Mouse (Mus musculus) testis, adult 2 months (tissue): ENCODE data around the gene Rhoj. TPM values are rescaled to one million over a fixed set of nuclear protein-coding genes. Genes with fewer than 3 reads are reported as not detected.

Source experiments
- H3K27ac ChIP-seq: fragments of 200-500 bp; 2 replicates; pipeline ENCODE4 v1.5.1; 2012; ENCODE audit warnings: low read depth, low read length; ENCODE audit not compliant: control insufficient read depth, insufficient read depth
- H3K27me3 ChIP-seq: fragments of 200-500 bp; 2 replicates; pipeline ENCODE4 v1.6.1; 2012; ENCODE audit warnings: mild to moderate bottlenecking, low read length, moderate library complexity; ENCODE audit not compliant: control insufficient read depth, insufficient read depth
- H3K36me3 ChIP-seq: fragments of 200-500 bp; 2 replicates; pipeline ENCODE4 v1.6.1; 2012; ENCODE audit warnings: mild to moderate bottlenecking, low read length; ENCODE audit not compliant: control insufficient read depth, insufficient read depth
- H3K4me1 ChIP-seq: fragments of 200-500 bp; 2 replicates; pipeline ENCODE4 v1.6.1; 2012; ENCODE audit warnings: low read length; ENCODE audit not compliant: control insufficient read depth, insufficient read depth
- H3K4me3 ChIP-seq: fragments of 200-500 bp; 2 replicates; pipeline ENCODE4 v1.5.1; 2012; ENCODE audit warnings: low read depth, mild to moderate bottlenecking, low read length, moderate library complexity, mixed read lengths; ENCODE audit not compliant: control insufficient read depth
- CTCF ChIP-seq: fragments of 200-500 bp; IDR thresholded peaks from 2 replicates; pipeline ENCODE4 v1.5.1; 2012; ENCODE audit warnings: low read depth, mild to moderate bottlenecking, inconsistent platforms, low read length, moderate library complexity; ENCODE audit not compliant: control insufficient read depth, insufficient read depth, insufficient replicate concordance
- POLR2A ChIP-seq: fragments of 200-500 bp; IDR thresholded peaks from 2 replicates; pipeline ENCODE4 v1.6.1; 2012; ENCODE audit warnings: low read depth, mild to moderate bottlenecking, inconsistent platforms, low read length, moderate library complexity; ENCODE audit not compliant: control insufficient read depth
- polyA plus RNA-seq: library from polyadenylated mRNA; depleted of rRNA; stranded (reverse); fragments of >200 nt; gene quantifications from 2 replicates; pipeline ENCODE4 v1.2.3, GENCODE M21; 2012; rRNA removed

The Rhoj gene
- polyA plus RNA-seq, 1 experiment = 2.9 TPM

DNA sequence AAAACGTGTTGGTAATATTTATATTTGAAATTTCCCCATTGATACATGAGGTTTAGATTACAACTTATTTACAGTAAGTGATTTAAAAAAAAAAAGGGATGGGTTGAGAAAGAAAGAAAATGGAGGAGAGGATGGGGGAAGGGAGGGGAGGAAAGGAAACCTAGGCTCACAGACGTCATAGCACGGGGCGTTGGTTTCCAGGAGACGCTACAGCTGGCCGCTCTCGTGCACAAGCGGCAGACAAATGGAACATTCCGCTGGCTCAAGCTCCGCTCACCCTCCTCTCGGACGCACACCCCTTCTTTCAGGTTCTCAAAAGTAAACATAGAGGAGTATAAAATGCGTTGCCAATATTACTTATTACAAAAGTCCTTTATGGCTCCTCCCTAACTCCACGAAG is 141.9 kb downstream of the Rhoj start:
- TF ChIP-seq CTCF (no peak), POLR2A (no peak)
- peaks cover 1% of the 10 kb centered on the region; the same call in 1 of the 2 replicates for H3K36me3 ChIP-seq
- H3K4me3 ChIP-seq = no peak overlapping the region
- no peaks in the 10 kb centered on the region for H3K27me3 ChIP-seq
- no peak overlapping the region for H3K27ac ChIP-seq
- no peaks in the 10 kb centered on the region for H3K4me1 ChIP-seq

DNA sequence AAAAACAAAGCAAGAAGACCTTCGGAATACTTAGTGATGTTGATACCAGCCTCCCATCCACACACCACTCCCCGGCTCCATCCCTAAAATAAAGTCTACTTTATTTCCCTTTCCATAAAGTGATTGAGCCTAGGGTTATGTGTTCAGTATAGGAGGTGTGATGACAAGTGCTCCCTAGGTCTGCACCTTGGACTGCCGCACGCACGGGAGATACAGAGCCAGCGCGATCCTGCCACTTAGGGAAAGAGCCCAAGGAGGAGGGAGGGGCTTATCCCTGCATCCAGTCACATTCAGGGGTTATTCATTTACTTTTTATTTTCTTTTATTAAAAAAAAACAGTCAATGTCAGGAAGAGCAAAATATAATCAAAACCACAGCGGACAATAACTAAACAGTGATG is 142.5 kb downstream of the Rhoj start:
- Histone ChIP-seq H3K4me3 (no peak overlapping the region), H3K27ac (no peak overlapping the region), H3K4me1 (no peaks in the 10 kb centered on the region), H3K27me3 (no peaks in the 10 kb centered on the region), H3K36me3 (peaks cover 1% of the 10 kb centered on the region; the same call in 1 of the 2 replicates)
- TF ChIP-seq POLR2A = no peak
- no peak for TF ChIP-seq CTCF

Other genes with a start within 250 kb of the Rhoj start
- gene Kcnh5, start 131.0 kb upstream of the Rhoj start, polyA plus RNA-seq = 0.14 and 0.26 TPM in 2 replicates
- gene Gphb5, start 108.5 kb downstream of the Rhoj start, polyA plus RNA-seq = 0.12 TPM in 1 of 2 replicates, not detected in the other